Mouse (Mus musculus) midbrain, embryonic 15.5 days (tissue): ENCODE data around the gene Mrps18a. TPM values are rescaled to one million over a fixed set of nuclear protein-coding genes. Genes with fewer than 3 reads are reported as not detected.

Experiments
- ATAC-seq: fragments of 200-750 bp; cut with Nextera tagmentation; replicated peaks from 2 replicates; pipeline ENCODE4 v1.8.0; 2017; ENCODE audit warnings: moderate TSS enrichment
- H3K27ac ChIP-seq: fragments of 300-500 bp; sonication (generic); 2 replicates; pipeline ENCODE4 v1.5.1; 2015; ENCODE audit warnings: mild to moderate bottlenecking, inconsistent platforms
- H3K27me3 ChIP-seq: fragments of 300-500 bp; sonication (generic); replicated peaks from 2 replicates; pipeline ENCODE4 v1.6.1; 2015; ENCODE audit warnings: inconsistent platforms
- H3K36me3 ChIP-seq: fragments of 300-500 bp; sonication (generic); replicated peaks from 2 replicates; pipeline ENCODE4 v1.6.1; 2015; ENCODE audit warnings: inconsistent platforms
- H3K4me1 ChIP-seq: fragments of 300-500 bp; sonication (generic); 2 replicates; pipeline ENCODE4 v1.6.1; 2015; ENCODE audit warnings: inconsistent platforms
- H3K4me2 ChIP-seq: fragments of 300-500 bp; sonication (generic); 2 replicates; pipeline ENCODE4 v1.6.1; 2015; ENCODE audit warnings: inconsistent platforms, mild to moderate bottlenecking, moderate library complexity
- H3K4me3 ChIP-seq: fragments of 300-500 bp; sonication (generic); 2 replicates; pipeline ENCODE4 v1.5.1; 2015; ENCODE audit warnings: mild to moderate bottlenecking, inconsistent platforms
- H3K9ac ChIP-seq: fragments of 300-500 bp; sonication (generic); 2 replicates; pipeline ENCODE4 v1.6.1; 2015; ENCODE audit warnings: mild to moderate bottlenecking, inconsistent platforms
- H3K9me3 ChIP-seq: fragments of 300-500 bp; sonication (generic); 2 replicates; pipeline ENCODE4 v1.6.1; 2016; ENCODE audit warnings: inconsistent platforms
- WGBS: fragments of 180-500 bp; shearing (Covaris S2); methylation state at CpG from one replicate; pipeline ENCODE4 v1.1.7; 2015; ENCODE audit warnings: mixed read lengths; 5-methylcytosine and 5-hydroxymethylcytosine counted together
- polyA plus RNA-seq: library from polyadenylated mRNA; unstranded; fragments of >200 nt; fragmentation: Nextera tagmentation; extraction: Ambion mirVana; gene quantifications from 2 replicates; pipeline ENCODE4 v1.2.1, GENCODE M21; 2015

Mrps18a gene
- polyA plus RNA-seq, 1 experiment from 2014 or later: 147 TPM

- Histone ChIP-seq H3K4me3 (peak overlapping the region; percentile 90), H3K27ac (peak overlapping the region; percentile 73), H3K4me2 (peak overlapping the region; percentile 65), H3K36me3 (peaks cover 6% of the 10 kb centered on the region; the same call in 1 of the 2 replicates), H3K4me1 (peaks cover 26% of the 10 kb centered on the region), H3K9me3 (no peaks in the 10 kb centered on the region), H3K9ac (peak overlapping the region; percentile 85), H3K27me3 (no peaks in the 10 kb centered on the region)
- WGBS: under 1% methylated on average over 16 of the region's 16 CpGs
- ATAC-seq: peak; percentile 58
Measured at GRCm38 (mm10) chr17:46160090-46160662, 49.4 kb downstream of the Mrps18a start.

GRCm38 (mm10) chr17:46160686-46161085, 49.9 kb downstream of the Mrps18a start, which contains the start of gene Gtpbp2:
Gene Gtpbp2 (plus strand): TSS chr17:46161032.
- Histone ChIP-seq H3K9me3 (no peaks in the 10 kb centered on the region), H3K4me2 (peak within 1 kb of the TSS; percentile 65), H3K27ac (peak within 1 kb of the TSS; percentile 80), H3K36me3 (peaks cover 11% of the 10 kb centered on the region), H3K4me3 (peak within 1 kb of the TSS; percentile 90), H3K27me3 (no peaks in the 10 kb centered on the region), H3K4me1 (peaks cover 26% of the 10 kb centered on the region), H3K9ac (peak within 1 kb of the TSS; percentile 85)
- ATAC-seq: peak; percentile 96
- WGBS: under 1% methylated on average over 22 of the region's 23 CpGs

- Histone ChIP-seq H3K4me3 (peak overlapping the region; percentile 90), H3K9ac (peak overlapping the region; percentile 85), H3K36me3 (peaks cover 16% of the 10 kb centered on the region), H3K27ac (peak overlapping the region; percentile 80), H3K4me1 (peaks cover 26% of the 10 kb centered on the region), H3K9me3 (no peaks in the 10 kb centered on the region), H3K27me3 (no peaks in the 10 kb centered on the region), H3K4me2 (peak overlapping the region; percentile 65)
- WGBS: 0% methylated on average over 19 of the region's 19 CpGs
- peak; percentile 52 for ATAC-seq
Measured at GRCm38 (mm10) chr17:46161179-46161578, 50.4 kb downstream of the Mrps18a start.

GRCm38 (mm10) chr17:46161710-46162109, 50.9 kb downstream of the Mrps18a start:
- peak overlapping the region; percentile 90 for H3K4me3 ChIP-seq
- WGBS: 47% methylated on average over 9 of the region's 9 CpGs
- no peak for ATAC-seq
- H3K4me1 ChIP-seq: peaks cover 26% of the 10 kb centered on the region
- H3K36me3 ChIP-seq: peaks cover 21% of the 10 kb centered on the region
- peak overlapping the region; percentile 80; the same call in 1 of the 2 replicates for H3K27ac ChIP-seq
- no peaks in the 10 kb centered on the region for H3K9me3 ChIP-seq
- no peaks in the 10 kb centered on the region for H3K27me3 ChIP-seq
- peak overlapping the region; percentile 85 for H3K9ac ChIP-seq
- H3K4me2 ChIP-seq: peak overlapping the region; percentile 65

GRCm38 (mm10) chr17:46162551-46162950, 51.8 kb downstream of the Mrps18a start:
- Histone ChIP-seq H3K27ac (no peak overlapping the region), H3K9me3 (no peaks in the 10 kb centered on the region), H3K4me3 (no peak overlapping the region), H3K4me1 (peaks cover 26% of the 10 kb centered on the region), H3K4me2 (no peak overlapping the region), H3K36me3 (peaks cover 29% of the 10 kb centered on the region), H3K9ac (no peak overlapping the region), H3K27me3 (no peaks in the 10 kb centered on the region)
- no peak for ATAC-seq
- 93% methylated on average over 7 of the region's 7 CpGs for WGBS

- Histone ChIP-seq H3K9ac (no peak overlapping the region), H3K27me3 (no peaks in the 10 kb centered on the region), H3K36me3 (peaks cover 33% of the 10 kb centered on the region), H3K27ac (no peak overlapping the region), H3K4me2 (no peak overlapping the region), H3K4me3 (no peak overlapping the region), H3K9me3 (no peaks in the 10 kb centered on the region), H3K4me1 (peaks cover 26% of the 10 kb centered on the region)
- no peak for ATAC-seq
- WGBS: 85% methylated on average over 9 of the region's 9 CpGs
Measured at GRCm38 (mm10) chr17:46162951-46163421, 52.2 kb downstream of the Mrps18a start.

- Histone ChIP-seq H3K4me1 (peaks cover 26% of the 10 kb centered on the region), H3K9ac (no peak overlapping the region), H3K4me2 (no peak overlapping the region), H3K27ac (no peak overlapping the region), H3K36me3 (peaks cover 44% of the 10 kb centered on the region), H3K9me3 (no peaks in the 10 kb centered on the region), H3K27me3 (no peaks in the 10 kb centered on the region), H3K4me3 (no peak overlapping the region)
- WGBS: 93% methylated on average over 8 of the region's 8 CpGs
- no peak for ATAC-seq
Measured at GRCm38 (mm10) chr17:46164301-46164700, 53.5 kb downstream of the Mrps18a start.

- H3K4me3 ChIP-seq: no peak overlapping the region
- H3K4me2 ChIP-seq: no peak overlapping the region
- no peak overlapping the region for H3K27ac ChIP-seq
- no peaks in the 10 kb centered on the region for H3K27me3 ChIP-seq
- peaks cover 24% of the 10 kb centered on the region for H3K4me1 ChIP-seq
- H3K9ac ChIP-seq: no peak overlapping the region
- no peak for ATAC-seq
- WGBS: 96% methylated on average over 10 of the region's 10 CpGs
- H3K9me3 ChIP-seq: no peaks in the 10 kb centered on the region
- peaks cover 44% of the 10 kb centered on the region for H3K36me3 ChIP-seq
Measured at GRCm38 (mm10) chr17:46164791-46165190, 54.0 kb downstream of the Mrps18a start.

- H3K4me1 ChIP-seq: peaks cover 19% of the 10 kb centered on the region
- H3K9ac ChIP-seq: no peak overlapping the region
- no peak overlapping the region for H3K4me3 ChIP-seq
- no peak overlapping the region for H3K4me2 ChIP-seq
- H3K27ac ChIP-seq: no peak overlapping the region
- 93% methylated on average over 12 of the region's 12 CpGs for WGBS
- ATAC-seq: no peak
- peaks cover 44% of the 10 kb centered on the region for H3K36me3 ChIP-seq
- H3K9me3 ChIP-seq: no peaks in the 10 kb centered on the region
- no peaks in the 10 kb centered on the region for H3K27me3 ChIP-seq
Measured at GRCm38 (mm10) chr17:46165460-46165859, 54.7 kb downstream of the Mrps18a start.

GRCm38 (mm10) chr17:46166270-46166669, 55.5 kb downstream of the Mrps18a start:
- 82% methylated on average over 5 of the region's 5 CpGs for WGBS
- ATAC-seq: no peak
- Histone ChIP-seq H3K27me3 (no peaks in the 10 kb centered on the region), H3K4me3 (no peak overlapping the region), H3K9ac (no peak overlapping the region), H3K27ac (no peak overlapping the region), H3K36me3 (peaks cover 44% of the 10 kb centered on the region), H3K4me1 (peaks cover 19% of the 10 kb centered on the region), H3K4me2 (no peak overlapping the region), H3K9me3 (no peaks in the 10 kb centered on the region)

- ATAC-seq: no peak
- Histone ChIP-seq H3K27me3 (no peaks in the 10 kb centered on the region), H3K9ac (no peak overlapping the region), H3K4me2 (no peak overlapping the region), H3K27ac (no peak overlapping the region), H3K9me3 (no peaks in the 10 kb centered on the region), H3K4me3 (no peak overlapping the region), H3K36me3 (peaks cover 48% of the 10 kb centered on the region), H3K4me1 (peaks cover 12% of the 10 kb centered on the region)
- WGBS: 82% methylated on average over 11 of the region's 11 CpGs
Measured at GRCm38 (mm10) chr17:46167014-46167413, 56.2 kb downstream of the Mrps18a start.

GRCm38 (mm10) chr17:46168318-46168717, 57.5 kb downstream of the Mrps18a start:
- 67% methylated on average over 5 of the region's 5 CpGs for WGBS
- H3K27ac ChIP-seq: no peak overlapping the region

GRCm38 (mm10) chr17:46168768-46169167, 58.0 kb downstream of the Mrps18a start:
- Histone ChIP-seq H3K27me3 (no peaks in the 10 kb centered on the region), H3K4me2 (no peak overlapping the region), H3K9me3 (no peaks in the 10 kb centered on the region), H3K4me1 (no peaks in the 10 kb centered on the region), H3K4me3 (no peak overlapping the region), H3K9ac (no peak overlapping the region), H3K36me3 (peaks cover 58% of the 10 kb centered on the region), H3K27ac (no peak overlapping the region)
- ATAC-seq: no peak
- 93% methylated on average over 5 of the region's 5 CpGs for WGBS

More at GRCm38 (mm10) chr17:46168318-46168717, 57.5 kb downstream of the Mrps18a start:
- Histone ChIP-seq H3K36me3 (peaks cover 58% of the 10 kb centered on the region), H3K27me3 (no peaks in the 10 kb centered on the region), H3K4me1 (no peaks in the 10 kb centered on the region), H3K9ac (no peak overlapping the region), H3K4me2 (no peak overlapping the region), H3K4me3 (no peak overlapping the region), H3K9me3 (no peaks in the 10 kb centered on the region)
- no peak for ATAC-seq
